Mouse (Mus musculus): ENCODE results near the gene Skap2.

DNA sequence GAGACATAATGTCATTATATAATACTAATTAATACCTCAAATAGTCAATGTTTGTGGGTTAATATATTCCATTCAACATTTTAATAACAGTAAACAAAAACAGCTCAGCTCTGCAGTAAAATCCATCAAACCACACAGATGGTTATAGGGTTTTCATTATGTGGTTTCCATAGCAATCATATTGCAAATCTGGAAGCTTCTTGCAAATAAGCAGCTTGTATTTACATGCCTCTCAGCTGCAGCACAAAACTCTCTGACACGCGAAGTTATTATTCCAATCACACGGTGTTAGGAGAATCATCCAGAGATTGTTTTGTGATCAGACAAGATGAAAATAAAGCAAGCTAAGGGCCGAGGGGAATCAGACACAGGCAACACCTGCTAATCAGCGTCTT lies 129.5 kb downstream of the Skap2 start:
- TF ChIP-seq CTCF (conservative IDR thresholded peaks at IDR 0.05; ENCODE audit: insufficient read depth, insufficient read length, low read depth, low read length) (no peak), POLR2A (IDR thresholded peaks at IDR 0.05; ENCODE audit: low read depth, low read length) (no peak)
